Mouse (Mus musculus) right cerebral cortex, adult 18-20 months (tissue): ENCODE data around the gene Degs2.
A peak's percentile ranks its signal among the peaks of the same experiment; 100 is the strongest.

Experiments
- DNase-seq: peaks from one replicate; pipeline ENCODE4 v3.0.0; 2022; ENCODE audit warnings: mixed read lengths

The Degs2 gene

DNA sequence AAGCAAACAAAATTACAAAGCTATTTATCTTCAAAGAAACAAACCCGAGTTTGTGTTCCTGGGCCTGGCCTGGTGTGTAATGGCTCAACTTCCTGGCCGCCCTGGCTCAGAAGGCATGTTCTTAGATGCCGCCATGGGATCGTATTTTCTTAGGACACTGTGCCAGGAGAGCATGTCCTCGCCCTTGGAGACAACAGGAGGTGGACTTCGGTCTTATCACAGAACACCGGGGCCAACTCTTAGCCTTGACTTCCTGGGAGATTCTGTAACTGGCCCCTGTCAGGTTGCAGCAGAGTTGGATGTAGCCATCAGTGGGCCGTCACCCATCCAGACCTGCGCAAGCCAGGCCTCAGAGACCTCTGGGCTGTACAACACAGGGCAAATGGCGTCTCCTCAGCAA lies 2.5 kb downstream of the Degs2 start:
- DNase-seq: no peak

GRCm38 (mm10) chr12:108698697-108699471 lies 3.2 kb downstream of the Degs2 start:
- DNase-seq: no peak

GRCm38 (mm10) chr12:108694223-108694622 lies 7.9 kb downstream of the Degs2 start:
- DNase-seq: no peak

GRCm38 (mm10) chr12:108693592-108693991 lies 8.5 kb downstream of the Degs2 start:
- no peak for DNase-seq

GRCm38 (mm10) chr12:108690529-108690928 lies 11.6 kb downstream of the Degs2 start:
- no peak for DNase-seq

GRCm38 (mm10) chr12:108689167-108689566 lies 12.9 kb downstream of the Degs2 start:
- no peak for DNase-seq

DNA sequence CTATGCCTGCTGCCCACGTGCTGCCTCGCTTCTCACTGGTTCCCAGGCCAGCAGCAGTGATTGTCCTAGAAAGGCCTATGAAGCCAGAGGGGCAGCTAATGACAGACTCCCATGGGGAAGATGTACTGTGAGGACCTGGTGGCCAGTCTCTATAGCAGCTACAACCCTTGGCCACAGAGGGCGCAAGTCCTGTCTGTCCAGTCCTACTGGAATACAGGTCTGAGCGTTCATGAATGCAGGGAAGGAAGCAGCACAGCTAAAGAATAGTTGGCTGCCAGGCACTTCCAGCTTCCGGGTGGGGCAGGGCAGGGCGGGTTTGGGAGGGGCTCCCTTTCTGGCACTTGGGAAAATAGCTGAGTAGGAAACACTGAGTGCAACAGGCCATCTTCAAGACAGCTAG lies 15.2 kb downstream of the Degs2 start:
- no peak for DNase-seq

DNA sequence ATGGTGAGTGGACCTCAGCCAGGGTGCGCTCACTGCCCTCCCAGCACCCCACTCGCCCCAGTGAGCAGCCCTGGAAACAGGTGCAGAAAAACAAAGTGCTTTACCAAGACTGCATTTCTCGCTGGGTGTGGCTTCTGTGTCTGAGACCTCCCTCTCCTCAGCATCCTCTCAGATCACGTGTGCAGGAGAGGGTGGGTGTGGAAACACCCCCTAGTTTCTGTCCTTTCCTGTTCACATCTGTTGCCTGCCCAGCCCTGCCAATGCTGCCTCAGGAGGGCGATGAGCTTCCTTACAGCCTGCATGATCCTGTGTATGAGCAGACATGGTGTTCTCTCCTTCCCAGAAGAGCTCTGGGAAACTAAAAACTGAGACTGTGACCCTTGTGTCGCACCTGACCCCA lies 15.7 kb downstream of the Degs2 start:
- DNase-seq: no peak

- DNase-seq: peak; percentile 42
Observed at GRCm38 (mm10) chr12:108682240-108683023, 19.7 kb downstream of the Degs2 start.

DNA sequence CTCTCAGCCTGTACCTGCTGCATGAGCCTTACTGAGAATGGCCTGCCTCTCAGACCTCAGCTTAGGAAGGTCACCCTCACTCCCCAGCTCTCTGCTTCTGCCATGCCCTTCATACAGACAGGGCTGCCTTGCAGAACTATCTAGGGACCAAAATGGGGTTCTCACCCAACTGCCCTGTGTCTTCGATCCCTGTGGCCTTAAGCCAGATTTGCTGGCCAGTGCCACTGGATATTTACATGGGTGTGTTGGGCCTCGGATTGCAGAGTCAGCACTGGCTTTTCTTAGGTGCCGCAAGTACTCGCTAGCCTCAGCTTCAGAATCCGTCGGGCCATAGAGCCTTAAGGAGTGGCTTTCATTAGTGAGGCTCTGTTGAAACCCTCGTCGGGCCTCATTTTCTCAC lies 21.3 kb downstream of the Degs2 start:
- no peak for DNase-seq

GRCm38 (mm10) chr12:108678366-108678765 lies 23.7 kb downstream of the Degs2 start:
- no peak for DNase-seq

- no peak for DNase-seq
Observed at GRCm38 (mm10) chr12:108677116-108677515, 25.0 kb downstream of the Degs2 start.

- peak; percentile 29 for DNase-seq
Observed at GRCm38 (mm10) chr12:108675614-108676401, 26.3 kb downstream of the Degs2 start.

DNA sequence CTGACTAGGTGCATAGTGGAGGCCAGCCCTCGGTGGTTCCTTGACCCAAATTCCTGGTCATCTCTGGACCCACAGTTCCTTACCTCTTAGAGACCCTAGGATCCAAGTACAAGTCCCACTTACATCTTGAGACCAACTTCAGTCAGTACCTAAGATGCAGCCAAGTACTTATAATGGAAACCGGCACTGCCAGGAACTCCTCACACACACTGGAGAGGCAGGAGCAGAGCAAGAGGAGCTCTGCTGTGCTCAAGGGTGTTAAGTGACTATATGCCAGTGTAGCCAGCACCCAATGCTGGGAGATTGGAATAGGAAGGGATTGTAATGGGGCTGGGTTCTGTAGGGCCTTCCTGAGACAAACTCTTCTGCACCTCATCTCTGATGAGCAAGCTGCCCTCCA lies 27.2 kb downstream of the Degs2 start:
- DNase-seq: no peak

DNA sequence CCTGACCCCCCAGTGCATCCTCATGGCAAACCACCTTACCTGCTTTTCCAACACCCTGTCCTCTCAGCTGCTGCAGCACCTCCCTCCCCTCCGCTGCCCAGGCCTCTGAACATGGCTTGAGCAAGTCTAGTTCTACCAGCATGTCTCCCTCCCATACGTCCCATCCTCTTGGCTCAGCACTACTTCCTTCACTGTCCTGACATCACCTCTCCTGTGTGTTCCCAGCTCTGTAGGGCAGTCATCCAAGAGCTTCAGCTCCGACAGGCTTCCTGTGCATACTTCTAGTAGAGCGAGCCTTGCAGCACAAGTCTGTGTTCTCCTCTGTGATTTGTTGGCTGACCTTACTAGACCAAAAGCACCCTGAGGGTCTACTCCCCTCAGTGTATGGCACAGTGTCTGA lies 27.6 kb downstream of the Degs2 start:
- DNase-seq: peak; percentile 84

- no peak for DNase-seq
Observed at GRCm38 (mm10) chr12:108673546-108673945, 28.6 kb downstream of the Degs2 start.

GRCm38 (mm10) chr12:108672908-108673307 lies 29.2 kb downstream of the Degs2 start:
- no peak for DNase-seq

GRCm38 (mm10) chr12:108671541-108671940 lies 30.6 kb downstream of the Degs2 start:
- no peak for DNase-seq

GRCm38 (mm10) chr12:108668606-108669235 lies 33.4 kb downstream of the Degs2 start:
- DNase-seq: no peak

- no peak for DNase-seq
Observed at GRCm38 (mm10) chr12:108657350-108657749, 44.8 kb downstream of the Degs2 start.

- no peak for DNase-seq
Observed at GRCm38 (mm10) chr12:108653358-108654335, 48.5 kb downstream of the Degs2 start.
